Comparison of ENCODE assay signal across 8 mouse cellular contexts in the genomic region with DNA sequence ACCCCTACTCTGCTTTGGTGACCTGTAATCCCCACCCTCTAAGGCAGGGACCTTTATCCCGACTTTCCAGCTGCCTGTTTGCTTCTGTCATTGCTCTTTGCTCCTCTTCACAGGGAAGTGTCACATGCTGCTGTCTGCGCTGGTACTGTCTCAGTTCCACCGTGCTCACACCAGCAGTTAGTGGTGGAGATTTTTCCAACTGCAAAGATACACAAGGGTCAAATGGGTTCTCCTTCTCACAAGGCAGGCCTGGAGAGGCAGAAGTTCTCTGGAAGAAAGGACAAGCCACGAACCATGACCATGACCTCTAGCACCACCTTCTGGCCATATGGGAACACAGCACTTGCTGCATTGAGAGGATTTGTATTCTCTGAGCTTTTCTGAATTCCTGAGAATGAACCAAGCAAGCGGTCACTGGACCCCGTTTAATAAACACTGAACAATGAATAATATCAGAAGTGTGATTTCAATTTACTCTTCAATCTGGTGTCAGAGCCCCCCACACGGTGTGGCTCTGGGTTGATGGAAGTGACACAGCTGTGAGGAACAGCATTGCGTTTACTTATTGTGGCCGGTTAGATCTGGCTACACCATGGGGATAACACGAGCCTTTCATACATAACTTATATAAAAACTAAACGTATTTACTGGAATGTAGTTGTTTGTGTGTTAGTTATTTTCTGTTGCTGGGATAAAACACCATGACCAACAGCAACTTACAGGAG. TPM values are rescaled to one million over a fixed set of nuclear protein-coding genes. Genes with fewer than 3 reads are reported as not detected.
DNase-seq lines count a peak whose midpoint lies in the region; ATAC-seq and TF ChIP-seq lines count a peak whose summit lies in the region.

No protein-coding gene starts in this region.

- TF ChIP-seq POLR2A in spleen, adult 2 months (IDR thresholded peaks at IDR 0.05; ENCODE audit: low read depth, low read length): no peak

- no peak overlapping the region for H3K4me2 ChIP-seq in forebrain, embryonic 12.5 days
- no peak overlapping the region for H3K4me2 ChIP-seq in hindbrain, embryonic 14.5 days (replicated peaks)

- no peak overlapping the region for H3K27ac ChIP-seq in forebrain, embryonic 12.5 days
- no peak overlapping the region for H3K27ac ChIP-seq in hindbrain, embryonic 14.5 days
- no peak overlapping the region for H3K27ac ChIP-seq in spleen, adult 2 months (ENCODE audit: insufficient read depth, low read length)

- no peaks in the 10 kb centered on the region for H3K9me3 ChIP-seq in forebrain, embryonic 12.5 days
- H3K9me3 ChIP-seq in hindbrain, embryonic 14.5 days (ENCODE audit: control insufficient read depth, low read length): no peaks in the 10 kb centered on the region

- no peaks in the 10 kb centered on the region for H3K36me3 ChIP-seq in forebrain, embryonic 12.5 days (replicated peaks)
- H3K36me3 ChIP-seq in hindbrain, embryonic 14.5 days (replicated peaks; ENCODE audit: control insufficient read depth, insufficient read depth): peaks cover 5% of the 10 kb centered on the region; the same call in 1 of the 2 replicates
- H3K36me3 ChIP-seq in spleen, adult 2 months (ENCODE audit: control insufficient read depth, insufficient read depth, low read length): no peaks in the 10 kb centered on the region

- peak; percentile 70; the same call in 1 of the 2 replicates for TF ChIP-seq CTCF in spleen, adult 2 months (IDR thresholded peaks at IDR 0.05; ENCODE audit: extremely low read depth, insufficient read depth, insufficient read length, insufficient replicate concordance)

- peak; percentile 49; the same call in 1 of the 2 replicates for ATAC-seq in forebrain, embryonic 12.5 days (ENCODE audit: low FRiP score)
- peak; percentile 68; the same call in 1 of the 2 replicates for ATAC-seq in hindbrain, embryonic 14.5 days (ENCODE audit: low FRiP score)

- no peak overlapping the region for H3K9ac ChIP-seq in forebrain, embryonic 12.5 days
- no peak overlapping the region for H3K9ac ChIP-seq in hindbrain, embryonic 14.5 days

- no peaks in the 10 kb centered on the region for H3K4me1 ChIP-seq in forebrain, embryonic 12.5 days
- no peaks in the 10 kb centered on the region for H3K4me1 ChIP-seq in hindbrain, embryonic 14.5 days (replicated peaks; ENCODE audit: control insufficient read depth, insufficient read depth, low read length)
- H3K4me1 ChIP-seq in spleen, adult 2 months (ENCODE audit: control insufficient read depth, insufficient read depth, insufficient read length): no peaks in the 10 kb centered on the region

- no peak overlapping the region for H3K4me3 ChIP-seq in forebrain, embryonic 12.5 days (replicated peaks)
- H3K4me3 ChIP-seq in hindbrain, embryonic 14.5 days (replicated peaks; ENCODE audit: low read length): no peak overlapping the region
- no peak overlapping the region for H3K4me3 ChIP-seq in spleen, adult 2 months (ENCODE audit: extremely low read depth, insufficient read depth, insufficient read length)

- peak; percentile 47 for DNase-seq in ovary, postnatal 36 days (ENCODE audit: low spot score)
- DNase-seq in ovary, adult 18-20 months (ENCODE audit: low spot score): no peak
- peak; percentile 48 for DNase-seq in c-Kit-positive CD71-positive TER-119-negative erythroid progenitor cells, embryonic 14.5 days (ENCODE audit: low read depth)
- peak; percentile 87 for DNase-seq in hindbrain, embryonic 14.5 days (ENCODE audit: low spot score)
- peak; percentile 55 to 60 for DNase-seq in left cerebral cortex, postnatal 10 days (ENCODE audit: extremely low spot score in 1 of 2, low spot score in 2 of 2)
- peak; percentile 79 for DNase-seq in mesoderm, embryonic 11.5 days (ENCODE audit: low read depth, low spot score)
- DNase-seq in spleen, adult 2 months (ENCODE audit: low read depth in 1 of 2, low spot score in 2 of 2): peak; percentile 11 to 14

- WGBS in forebrain, embryonic 12.5 days: 39% methylated on average over 11 of the region's 11 CpGs
- WGBS in hindbrain, embryonic 14.5 days: 40% methylated on average over 11 of the region's 11 CpGs
- 41% methylated on average over 11 of the region's 11 CpGs for WGBS in spleen, adult 2 months

- intact Hi-C loops in left cerebral cortex, postnatal 10 days (cut with DNase I): loop anchor here (1.0 to 10.0 kb wide), 2 partner anchors 107 to 245 kb away; no protein-coding TSS in a partner anchor

- H3K27me3 ChIP-seq in forebrain, embryonic 12.5 days: 0 out of 2 replicates have a peak, but pooled peaks cover 4% of the 10 kb centered on the region
- no peaks in the 10 kb centered on the region for H3K27me3 ChIP-seq in hindbrain, embryonic 14.5 days (ENCODE audit: control insufficient read depth, insufficient read depth, low read length)
- no peaks in the 10 kb centered on the region for H3K27me3 ChIP-seq in spleen, adult 2 months (ENCODE audit: control insufficient read depth, insufficient read depth, low read length)

RNA-seq across cellular contexts. Expression of a gene that starts 32.0 kb away (rescaled TPM):
- not detected in 2 replicates for polyA plus RNA-seq in forebrain, embryonic 12.5 days (2016; fragmentation: Nextera tagmentation; extraction: Ambion mirVana)
- polyA plus RNA-seq in hindbrain, embryonic 14.5 days (2014; fragmentation: Nextera tagmentation; extraction: Ambion mirVana): 0.23 and 0.56 TPM in 2 replicates
- total RNA-seq in left cerebral cortex, postnatal 10 days (2021): 10 to 100 TPM; 17.4 to 20.5 TPM
- polyA plus RNA-seq in spleen, adult 2 months (2012; rRNA removed): 10.0 and 11.8 TPM in 2 replicates

RNA-seq across cellular contexts. Expression of a gene that starts 38.8 kb away (rescaled TPM):
- polyA plus RNA-seq in forebrain, embryonic 12.5 days (2016; fragmentation: Nextera tagmentation; extraction: Ambion mirVana): 46.2 and 49.5 TPM in 2 replicates
- polyA plus RNA-seq in hindbrain, embryonic 14.5 days (2014; fragmentation: Nextera tagmentation; extraction: Ambion mirVana): 29.2 and 34.7 TPM in 2 replicates
- 10 to 100 TPM; 45.6 to 60.5 TPM for total RNA-seq in left cerebral cortex, postnatal 10 days (2021)
- polyA plus RNA-seq in spleen, adult 2 months (2012; rRNA removed): 63.9 and 91.7 TPM in 2 replicates
